Mouse (Mus musculus) v-Abl transformed pro-B cells (cell line): ENCODE measurements around the gene Kif26b.

Experiments
- in situ Hi-C, 2 experiments: fragments of 400-800 bp; cut with MboI; formaldehyde crosslinking; loops; one replicate each; pipeline ENCODE4 v1.15.1; 2025; ENCODE audit not compliant: unreplicated experiment in 2 of 2

Gene Kif26b

GRCm38 (mm10) chr1:178829456-178829855 is 300.5 kb downstream of the Kif26b start:
- in situ Hi-C loops: no loop called here

- in situ Hi-C loops: no loop called here
Observed at GRCm38 (mm10) chr1:178832571-178832970, 303.6 kb downstream of the Kif26b start.

GRCm38 (mm10) chr1:178835805-178836204 is 306.9 kb downstream of the Kif26b start:
- in situ Hi-C loops: no loop called here

GRCm38 (mm10) chr1:178836998-178837397 is 308.1 kb downstream of the Kif26b start:
- in situ Hi-C loops: no loop called here

GRCm38 (mm10) chr1:178838696-178839320 is 309.9 kb downstream of the Kif26b start:
- in situ Hi-C loops: no loop called here

GRCm38 (mm10) chr1:178840311-178840710 is 311.4 kb downstream of the Kif26b start:
- in situ Hi-C loops: no loop called here

- in situ Hi-C loops: no loop called here
Observed at GRCm38 (mm10) chr1:178844839-178845238, 315.9 kb downstream of the Kif26b start.

- in situ Hi-C loops: no loop called here
Observed at GRCm38 (mm10) chr1:178847569-178847968, 318.6 kb downstream of the Kif26b start.

- in situ Hi-C loops: no loop called here
Observed at GRCm38 (mm10) chr1:178848380-178849106, 319.6 kb downstream of the Kif26b start.

- in situ Hi-C loops: no loop called here
Observed at GRCm38 (mm10) chr1:178850569-178850968, 321.6 kb downstream of the Kif26b start.

GRCm38 (mm10) chr1:178854936-178855335 is 326.0 kb downstream of the Kif26b start:
- in situ Hi-C loops: no loop called here

GRCm38 (mm10) chr1:178855974-178856373 is 327.0 kb downstream of the Kif26b start:
- in situ Hi-C loops: no loop called here

GRCm38 (mm10) chr1:178860671-178861391 is 331.9 kb downstream of the Kif26b start:
- in situ Hi-C loops: no loop called here

GRCm38 (mm10) chr1:178861392-178861762 is 332.5 kb downstream of the Kif26b start:
- in situ Hi-C loops: no loop called here

- in situ Hi-C loops: no loop called here
Observed at GRCm38 (mm10) chr1:178863756-178864155, 334.8 kb downstream of the Kif26b start.

GRCm38 (mm10) chr1:178864297-178864696 is 335.4 kb downstream of the Kif26b start:
- in situ Hi-C loops: no loop called here

- in situ Hi-C loops: no loop called here
Observed at GRCm38 (mm10) chr1:178866757-178867156, 337.8 kb downstream of the Kif26b start.

- in situ Hi-C loops: no loop called here
Observed at GRCm38 (mm10) chr1:178871055-178871454, 342.1 kb downstream of the Kif26b start.

- in situ Hi-C loops: no loop called here
Observed at GRCm38 (mm10) chr1:178876926-178877325, 348.0 kb downstream of the Kif26b start.

GRCm38 (mm10) chr1:178878676-178879075 is 349.8 kb downstream of the Kif26b start:
- in situ Hi-C loops: no loop called here

GRCm38 (mm10) chr1:178880905-178881304 is 352.0 kb downstream of the Kif26b start:
- in situ Hi-C loops: no loop called here

GRCm38 (mm10) chr1:178886671-178887070 is 357.7 kb downstream of the Kif26b start:
- in situ Hi-C loops: no loop called here
